Mouse (Mus musculus): ENCODE data around the gene Gm10142.
A peak's percentile ranks its signal among the peaks of the same experiment; 100 is the strongest.
"Not testable (repeated sequence)": the region's sequence is repeated elsewhere in the genome, so short reads cannot be mapped to it uniquely, and the experiment has no call there.

The Gm10142 gene

DNA sequence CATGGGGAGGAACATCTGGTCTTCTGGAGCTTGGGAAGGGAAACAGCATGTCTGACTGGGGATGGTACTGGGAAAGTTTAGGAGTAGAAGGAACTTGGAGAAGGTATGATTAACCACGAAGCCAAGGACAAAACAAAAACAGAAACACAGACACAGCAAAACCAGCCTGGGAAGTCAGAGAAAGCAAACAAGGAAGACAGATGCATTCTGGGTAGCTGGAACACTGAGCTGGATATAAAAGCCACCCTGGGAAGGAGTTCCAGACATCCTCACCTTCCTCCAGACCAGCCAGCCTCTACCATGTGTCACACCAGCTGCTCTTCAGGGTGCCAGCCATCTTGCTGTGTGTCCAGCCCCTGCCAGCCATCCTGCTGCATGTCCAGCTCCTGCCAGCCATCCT is at the start of gene Gm10142:
Gene Gm10142, plus strand, starts transcription at position 301 of the 400 bp plus-strand sequence.
- DNase-seq = no peak

DNA sequence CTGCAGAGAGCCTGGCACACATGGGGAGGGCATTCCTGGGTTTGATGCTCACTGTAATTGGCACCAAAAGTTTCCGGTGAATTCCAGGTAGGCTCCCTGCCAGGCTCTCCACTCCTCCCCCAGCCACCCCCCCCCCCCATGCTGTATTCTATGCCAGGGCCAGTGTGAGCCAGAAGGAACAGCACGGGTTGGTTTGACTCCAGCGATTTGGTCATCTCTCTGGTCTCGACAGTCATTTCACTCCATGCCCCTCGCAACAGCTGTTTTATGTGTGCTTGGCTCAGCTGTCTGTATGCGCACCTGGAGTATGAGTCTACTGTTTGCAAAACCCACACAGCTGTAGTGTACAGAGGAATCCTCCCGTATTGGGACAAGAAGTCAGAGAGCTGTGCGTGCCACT is 49.3 kb upstream of the Gm10142 start:
- peak; percentile 34 for DNase-seq

DNA sequence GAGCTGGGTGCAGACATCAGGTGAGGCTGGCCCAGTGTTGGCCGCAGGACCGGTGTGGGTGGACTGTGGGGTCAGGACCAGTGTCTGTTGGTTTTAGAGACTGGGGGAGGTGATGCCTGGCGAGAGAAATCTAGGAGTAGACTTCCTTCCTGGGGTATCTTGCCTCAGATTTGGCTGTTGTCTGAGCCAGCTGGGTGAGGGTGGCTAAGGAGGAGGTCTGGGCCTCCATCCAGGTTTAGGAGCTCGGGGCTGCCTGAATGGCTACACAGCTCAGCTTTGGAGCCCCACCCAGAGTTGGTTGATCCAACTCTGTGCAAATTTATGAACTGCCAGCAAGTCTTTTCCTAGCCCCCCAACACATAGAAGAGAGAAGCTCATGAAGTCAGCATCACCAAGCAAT is 48.2 kb upstream of the Gm10142 start:
- peak; percentile 42 for DNase-seq

DNA sequence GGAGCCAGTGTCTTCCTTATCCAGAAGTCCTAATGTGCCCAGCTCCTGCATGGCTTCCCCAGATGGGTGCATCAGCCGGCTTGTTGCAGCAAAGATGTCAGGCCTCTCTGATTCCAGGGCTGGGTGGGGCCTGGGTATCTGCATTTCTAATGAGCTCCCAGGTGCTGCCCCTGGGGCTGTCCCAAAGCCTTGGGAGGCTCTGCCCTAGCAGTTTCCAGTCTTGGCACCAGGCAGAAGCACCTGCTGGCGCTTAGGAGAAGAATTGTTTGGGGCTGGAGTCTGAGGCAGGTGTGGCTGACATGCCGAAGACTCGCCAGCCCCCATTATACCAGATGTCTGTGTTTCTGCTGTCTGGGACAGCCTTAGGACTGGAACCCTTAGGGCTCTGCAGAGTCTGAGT is 44.9 kb upstream of the Gm10142 start:
- DNase-seq = no peak

DNA sequence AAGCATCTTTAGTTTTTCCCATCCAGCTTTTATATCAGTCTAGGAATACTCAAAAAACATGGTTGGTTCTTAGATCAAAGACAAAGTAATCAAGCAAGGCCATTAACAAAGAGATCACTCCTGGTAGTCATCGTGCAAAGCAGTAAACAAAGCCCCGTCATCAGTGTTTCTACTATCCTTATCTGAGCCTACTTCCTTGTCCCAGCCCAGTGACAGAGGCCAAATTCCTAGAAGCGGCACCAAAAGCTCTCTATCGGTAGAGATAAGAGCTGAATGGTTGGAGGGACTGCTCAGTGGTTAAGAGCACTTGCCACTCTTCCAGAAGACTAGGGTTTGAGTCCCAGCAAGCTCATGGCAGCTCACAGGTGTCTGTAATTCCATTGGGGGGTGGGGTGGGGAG is 44.1 kb upstream of the Gm10142 start:
- DNase-seq = no peak

DNA sequence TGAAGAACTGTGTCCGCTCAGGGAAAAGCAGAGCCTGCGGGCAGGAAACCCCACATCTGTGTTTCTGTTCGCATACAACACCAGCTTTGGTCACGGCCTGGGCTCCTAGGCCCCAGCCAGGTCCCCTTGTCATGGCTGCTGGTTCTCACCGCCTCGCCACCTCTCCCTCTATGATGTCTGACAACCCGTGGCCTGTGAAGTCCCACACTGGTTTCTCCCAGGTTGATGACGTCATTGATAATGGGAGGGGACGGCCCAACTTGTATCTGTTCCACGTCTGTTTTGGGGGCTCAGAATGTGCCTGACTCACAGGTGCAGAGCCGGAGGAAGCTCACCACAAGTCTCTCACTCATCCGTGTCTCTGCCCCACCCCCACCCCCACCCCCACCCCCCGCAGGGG is 41.8 kb upstream of the Gm10142 start:
- DNase-seq = no peak

DNA sequence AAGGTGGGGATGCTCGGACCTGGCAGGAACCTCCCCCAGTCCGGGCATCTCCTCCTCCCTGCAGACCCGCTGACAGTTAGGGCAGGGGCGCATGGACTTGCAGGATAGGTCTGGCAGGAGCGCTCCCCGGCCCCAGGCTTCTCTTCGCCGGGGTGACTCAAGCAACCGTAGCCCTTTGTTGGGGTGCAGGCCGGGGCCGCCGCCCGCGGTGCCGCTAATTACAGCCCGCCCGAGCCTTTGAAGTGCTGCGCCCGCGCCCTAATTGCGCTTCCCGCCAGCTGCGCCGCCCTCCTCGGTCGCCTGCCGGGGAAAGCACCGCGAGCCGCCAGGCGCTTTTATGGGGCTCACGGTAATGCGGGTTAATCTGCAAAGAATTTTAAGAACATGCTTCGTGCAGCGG is 38.0 kb upstream of the Gm10142 start:
- no peak for DNase-seq

DNA sequence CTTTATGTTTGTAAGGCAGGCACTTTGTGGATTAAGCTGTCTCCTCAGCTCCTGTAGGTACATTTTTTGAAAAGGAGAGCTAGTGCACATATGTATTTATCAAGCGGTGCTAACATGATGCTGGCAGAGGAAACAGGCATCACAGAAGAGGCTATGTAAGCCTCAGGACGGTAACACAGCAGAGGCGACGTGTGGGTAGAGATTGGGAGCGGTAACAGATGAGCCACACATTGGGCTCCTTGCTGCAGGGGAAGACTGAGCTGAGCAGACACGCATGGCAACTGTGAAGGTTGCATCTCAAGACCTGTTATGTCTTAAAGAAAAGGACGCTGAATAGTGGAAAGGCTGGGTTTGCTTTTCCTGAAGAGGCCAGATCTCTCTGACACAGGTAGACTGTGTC is 32.6 kb upstream of the Gm10142 start:
- no peak for DNase-seq

DNA sequence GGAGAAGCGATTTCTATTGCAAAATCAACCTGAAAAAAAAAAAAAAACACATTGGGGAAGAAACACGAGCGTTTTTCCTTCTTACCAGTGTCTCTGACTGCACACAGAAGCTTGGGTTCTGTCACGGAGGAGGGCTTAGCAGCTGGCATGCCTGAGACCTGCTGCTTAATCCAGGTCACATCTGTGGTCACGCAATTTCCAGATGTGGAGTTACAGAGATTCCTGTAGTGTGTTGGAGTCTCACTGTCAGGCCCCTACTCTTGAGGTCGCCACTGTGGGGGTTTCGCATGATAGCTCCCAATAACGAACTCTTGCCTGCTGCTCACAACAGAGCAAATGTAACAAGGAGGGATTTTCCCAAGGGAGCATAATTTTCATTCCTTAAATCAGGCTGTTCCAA is 31.4 kb upstream of the Gm10142 start:
- DNase-seq = no peak

DNA sequence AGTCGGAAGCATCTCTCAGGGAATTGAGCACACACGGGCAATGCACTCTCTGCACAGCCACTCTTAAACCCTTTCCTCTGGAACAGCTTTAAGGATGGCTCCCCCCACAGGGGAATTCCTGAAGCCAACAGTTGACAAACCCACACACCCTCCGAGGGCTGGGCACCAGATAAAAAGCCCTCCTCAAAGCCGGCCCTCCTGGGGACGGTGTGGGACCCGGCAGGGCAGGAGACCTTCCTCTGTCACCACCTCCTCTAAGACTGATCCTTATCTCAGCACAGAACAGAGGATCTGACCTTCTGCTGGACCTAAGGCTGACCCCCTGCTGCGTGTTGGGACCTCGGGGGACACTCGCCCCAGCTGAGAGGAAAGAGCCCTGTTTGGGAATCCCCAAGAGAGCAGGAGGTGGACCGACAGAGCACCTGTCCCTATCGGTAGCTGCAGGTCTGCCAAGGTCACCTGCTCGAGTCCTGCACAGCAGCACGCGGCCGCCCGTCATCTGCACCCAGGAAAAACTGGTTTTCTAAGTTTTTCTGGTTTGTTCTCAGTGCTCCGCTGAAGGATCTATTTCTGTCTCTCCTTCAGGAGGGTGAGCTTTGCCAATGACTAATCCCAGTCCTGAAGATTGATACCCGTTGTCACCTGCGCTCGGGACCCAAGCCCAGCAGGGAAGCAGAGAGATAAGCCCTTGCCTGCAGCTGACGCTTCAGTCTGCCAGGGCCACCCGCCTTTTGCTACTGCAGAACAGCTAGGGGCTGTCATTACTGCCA is 29.5 kb upstream of the Gm10142 start, which contains the start of gene Tspear:
Gene Tspear, plus strand, starts transcription at position 675 of the 770 bp plus-strand sequence.
- DNase-seq = no peak

DNA sequence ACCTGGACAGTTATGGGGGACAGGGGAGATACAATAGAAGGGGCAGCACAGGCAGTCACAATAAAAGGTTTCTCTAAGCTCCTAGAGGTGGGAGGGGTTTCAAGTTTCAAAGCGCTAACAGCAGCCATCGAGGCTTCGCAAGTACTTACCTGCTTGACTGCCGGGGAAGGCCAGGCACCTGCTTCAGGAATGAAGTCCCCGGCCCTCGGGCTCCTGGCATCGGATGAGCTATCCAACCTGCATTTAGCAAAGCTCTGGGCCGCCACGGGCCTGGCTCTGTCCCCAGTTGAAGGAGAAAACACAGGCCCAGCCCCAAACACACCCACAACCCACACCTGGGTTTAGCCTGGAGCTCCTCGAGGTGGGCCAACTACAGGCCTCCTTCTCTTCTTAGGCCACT is 28.6 kb upstream of the Gm10142 start:
- DNase-seq = no peak

DNA sequence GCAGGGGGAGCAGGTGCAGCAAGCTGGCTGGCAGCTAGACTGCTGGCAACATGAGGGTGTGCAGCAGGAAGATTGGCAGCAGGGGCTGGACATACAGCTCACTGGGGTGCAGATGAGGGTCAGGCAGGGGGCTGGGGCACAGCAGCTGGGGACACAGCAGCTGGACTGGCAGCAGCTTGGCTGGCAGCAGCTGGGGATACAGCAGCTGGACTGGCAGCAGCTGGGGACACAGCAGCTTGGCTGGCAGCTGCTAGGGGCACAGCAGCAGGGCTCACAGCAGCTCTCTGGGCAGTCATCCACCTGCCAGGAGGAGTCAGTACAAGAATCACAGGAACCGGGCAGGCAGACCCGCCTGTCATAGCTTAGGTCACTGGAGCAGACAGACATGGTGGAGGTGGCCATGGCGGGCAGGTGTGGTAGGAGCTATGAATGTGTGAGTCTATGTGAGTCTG is 25.2 kb upstream of the Gm10142 start, which contains the start of gene Gm19402:
Gene Gm19402, minus strand, starts transcription at position 402 of the 452 bp plus-strand sequence.
- not testable (repeated sequence) for DNase-seq

DNA sequence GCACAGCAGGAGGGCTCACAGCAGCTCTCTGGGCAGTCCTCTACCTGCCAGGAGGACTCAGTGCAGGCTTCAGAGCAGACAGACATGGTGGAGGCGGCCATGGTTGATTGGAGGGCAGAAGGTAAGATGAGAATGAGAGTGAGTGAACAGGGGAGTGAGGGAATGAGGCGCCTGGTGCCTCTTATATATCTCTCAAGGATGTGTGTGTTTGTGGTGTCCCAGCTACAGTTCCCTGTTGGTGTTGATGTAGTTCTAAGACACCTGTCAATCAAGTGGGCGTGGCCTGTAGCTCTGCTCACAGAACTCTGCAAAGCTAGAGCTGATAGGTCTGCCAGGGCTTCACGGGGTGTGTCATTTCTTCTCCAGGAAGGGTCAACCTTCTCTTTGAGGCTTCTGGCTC is 18.5 kb upstream of the Gm10142 start, which contains the start of gene Gm9508:
Gene Gm9508, minus strand, starts transcription at position 101 of the 400 bp plus-strand sequence.
- DNase-seq = no peak

DNA sequence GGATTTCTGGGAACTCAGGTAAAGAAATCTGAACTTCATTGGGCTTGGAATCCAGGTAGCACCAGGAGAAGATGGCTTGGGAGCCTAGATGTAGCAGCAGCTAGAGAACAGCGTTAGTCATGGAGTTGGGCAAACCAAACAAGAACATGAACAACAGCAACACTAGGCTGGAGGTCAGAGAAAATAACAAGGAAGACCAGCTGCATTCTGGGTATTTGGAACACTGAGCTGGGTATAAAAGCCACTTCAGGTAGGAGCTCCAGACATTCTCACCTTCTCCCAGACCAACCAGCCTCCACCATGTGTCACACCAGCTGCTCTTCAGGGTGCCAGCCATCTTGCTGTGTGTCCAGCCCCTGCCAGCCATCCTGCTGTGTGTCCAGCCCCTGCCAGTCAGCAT is 9.3 kb upstream of the Gm10142 start, which contains the start of gene Gm10272:
Gene Gm10272, plus strand, starts transcription at position 301 of the 400 bp plus-strand sequence.
- DNase-seq = no peak

DNA sequence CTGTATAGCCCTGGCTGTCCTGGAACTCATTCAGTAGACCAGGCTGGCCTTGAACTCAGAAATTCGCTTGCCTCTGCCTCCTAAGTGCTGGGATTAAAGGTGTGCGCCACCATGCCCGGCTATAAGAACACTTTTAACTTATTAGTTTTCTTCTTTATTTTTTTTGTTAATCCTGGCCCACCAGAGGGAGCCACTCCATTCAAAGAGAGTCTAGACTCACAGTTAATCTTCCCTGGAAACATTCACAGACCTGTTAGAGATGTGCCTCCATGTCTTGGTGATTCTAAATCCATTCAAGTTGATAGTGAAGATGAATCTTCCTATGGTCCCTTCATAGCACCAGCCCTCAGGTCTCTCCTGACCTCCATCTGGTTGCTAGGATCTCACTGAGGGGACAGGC is 5.8 kb upstream of the Gm10142 start:
- DNase-seq = no peak

DNA sequence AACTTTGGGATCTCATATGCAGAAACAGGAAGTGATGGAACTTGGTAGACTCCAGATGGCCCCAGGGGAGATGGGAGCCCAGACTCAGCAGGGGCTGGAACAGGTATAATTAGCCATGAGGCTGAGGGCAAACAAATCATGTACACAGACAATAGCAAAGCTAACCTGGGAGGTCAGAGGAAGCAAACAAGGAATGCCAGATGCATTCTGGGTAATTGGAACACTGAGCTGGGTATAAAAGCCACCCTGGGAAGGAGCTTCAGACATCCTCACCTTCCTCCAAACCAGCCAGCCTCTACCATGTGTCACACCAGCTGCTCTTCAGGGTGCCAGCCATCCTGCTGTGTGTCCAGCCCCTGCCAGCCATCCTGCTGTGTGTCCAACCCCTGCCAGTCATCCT is 4.5 kb upstream of the Gm10142 start, which contains the start of gene Gm10024:
Gene Gm10024, plus strand, starts transcription at position 301 of the 400 bp plus-strand sequence.
- DNase-seq = not testable (repeated sequence)

DNA sequence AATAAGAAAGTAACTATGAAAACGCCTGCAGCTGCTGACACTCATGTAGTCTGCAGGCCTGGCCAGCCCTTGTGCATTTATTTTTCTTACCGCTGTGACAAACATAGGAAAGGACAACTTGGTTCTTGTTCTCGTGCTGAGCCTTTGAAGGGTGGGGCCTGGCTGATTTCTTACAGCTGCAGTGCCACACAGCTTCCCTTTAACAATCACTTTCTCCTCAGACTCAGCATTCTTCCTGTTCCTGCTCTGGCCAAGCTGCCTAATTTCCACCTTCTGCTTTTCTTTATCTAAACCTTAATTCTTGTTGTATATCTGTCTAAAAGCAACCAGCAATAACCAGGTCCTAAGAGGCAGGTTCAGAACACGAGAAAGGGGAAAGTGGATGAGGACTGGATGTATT is 1.9 kb upstream of the Gm10142 start:
- DNase-seq = no peak

DNA sequence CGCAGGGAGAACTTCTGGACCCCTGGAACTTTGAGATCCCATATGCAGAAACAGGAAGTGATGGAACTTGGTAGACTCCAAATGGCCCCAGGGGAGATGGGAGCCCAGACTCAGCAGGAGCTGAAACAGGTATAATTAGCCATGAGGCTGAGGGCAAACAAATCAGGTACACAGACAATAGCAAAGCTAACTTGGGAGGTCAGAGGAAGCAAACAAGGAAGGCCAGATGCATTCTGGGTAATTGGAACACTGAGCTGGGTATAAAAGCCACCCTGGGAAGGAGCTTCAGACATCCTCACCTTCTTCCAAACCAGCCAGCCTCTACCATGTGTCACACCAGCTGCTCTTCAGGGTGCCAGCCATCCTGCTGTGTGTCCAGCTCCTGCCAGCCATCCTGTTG is 4.7 kb downstream of the Gm10142 start, which contains the start of gene Krtap12-1:
Gene Krtap12-1, plus strand, starts transcription at position 301 of the 400 bp plus-strand sequence.
- DNase-seq = not testable (repeated sequence)

DNA sequence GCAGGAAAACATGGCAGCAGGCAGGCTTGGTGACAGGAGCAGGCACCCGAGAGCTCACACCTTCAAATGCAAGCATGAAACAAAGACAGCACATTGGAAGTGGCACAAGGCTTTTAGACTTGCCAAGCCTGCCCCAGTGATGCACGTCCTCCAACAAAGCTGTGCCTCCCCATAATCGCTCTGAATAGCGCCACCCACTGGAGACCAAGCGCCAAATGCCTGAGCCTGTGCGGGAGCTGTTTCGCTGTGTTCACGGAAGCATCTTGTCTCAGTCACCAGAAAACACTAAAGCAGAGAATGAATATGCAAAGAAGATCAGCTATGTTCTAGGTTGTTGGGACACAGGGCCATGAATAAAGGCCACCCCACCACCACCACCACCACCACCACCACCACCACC is 9.2 kb downstream of the Gm10142 start:
- no peak for DNase-seq

DNA sequence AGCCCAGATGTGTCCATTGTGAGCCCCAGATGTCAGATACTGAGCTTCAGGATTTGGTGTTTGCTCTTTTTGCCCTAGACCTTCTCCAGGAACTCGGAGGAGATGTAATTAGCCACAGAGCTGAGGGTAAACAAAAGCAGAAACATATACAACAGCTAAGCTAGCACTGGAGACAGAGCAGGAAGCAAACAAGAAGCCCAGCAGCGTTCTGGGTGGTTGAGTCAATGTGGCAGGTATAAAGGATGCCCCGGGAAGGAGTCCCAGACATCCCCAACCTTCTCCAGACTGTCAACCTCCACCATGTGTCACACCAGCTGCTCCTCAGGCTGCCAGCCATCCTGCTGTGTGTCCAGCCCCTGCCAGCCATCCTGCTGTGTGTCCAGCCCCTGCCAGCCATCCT is 10.6 kb downstream of the Gm10142 start, which contains the start of gene Gm10100:
Gene Gm10100, plus strand, starts transcription at position 301 of the 400 bp plus-strand sequence.
- no peak for DNase-seq

DNA sequence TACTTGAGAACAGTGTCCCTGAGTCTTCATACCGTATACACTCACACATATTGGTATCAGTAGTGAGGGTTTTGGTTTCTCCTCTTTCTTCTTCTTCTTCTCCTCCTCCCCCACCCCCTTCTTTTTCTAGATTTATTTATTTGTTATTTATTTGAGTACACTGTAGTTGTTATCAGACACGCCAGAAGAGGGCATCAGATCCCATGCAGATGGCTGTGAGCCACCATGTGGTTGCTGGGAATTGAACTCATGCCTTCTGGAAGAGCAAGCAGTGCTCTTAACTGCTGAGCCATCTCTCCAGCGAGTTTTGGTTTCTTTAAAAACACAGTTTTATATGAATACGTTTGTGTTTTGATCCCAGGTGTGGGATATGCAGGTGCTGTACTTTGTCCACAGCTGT is 12.7 kb downstream of the Gm10142 start:
- DNase-seq = no peak

DNA sequence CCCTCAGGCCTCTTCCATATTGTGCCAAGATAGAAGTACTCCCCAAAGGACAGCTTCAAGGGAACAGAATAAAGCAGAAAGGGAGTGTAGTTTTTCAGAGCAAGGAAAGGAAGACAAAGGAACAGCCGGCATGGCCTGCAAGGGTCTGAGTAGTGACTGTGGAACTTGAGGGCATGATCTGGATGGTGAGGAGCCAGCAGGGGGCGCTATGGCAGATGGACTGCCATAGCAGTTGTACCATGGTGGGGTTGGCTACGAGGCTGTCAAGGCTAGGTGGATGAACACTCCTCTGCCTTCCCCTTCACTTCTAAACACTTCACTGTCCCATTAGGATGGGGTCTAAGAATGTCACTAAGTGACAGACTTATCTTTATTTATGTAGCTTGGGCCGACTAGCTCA is 13.6 kb downstream of the Gm10142 start:
- DNase-seq = no peak

DNA sequence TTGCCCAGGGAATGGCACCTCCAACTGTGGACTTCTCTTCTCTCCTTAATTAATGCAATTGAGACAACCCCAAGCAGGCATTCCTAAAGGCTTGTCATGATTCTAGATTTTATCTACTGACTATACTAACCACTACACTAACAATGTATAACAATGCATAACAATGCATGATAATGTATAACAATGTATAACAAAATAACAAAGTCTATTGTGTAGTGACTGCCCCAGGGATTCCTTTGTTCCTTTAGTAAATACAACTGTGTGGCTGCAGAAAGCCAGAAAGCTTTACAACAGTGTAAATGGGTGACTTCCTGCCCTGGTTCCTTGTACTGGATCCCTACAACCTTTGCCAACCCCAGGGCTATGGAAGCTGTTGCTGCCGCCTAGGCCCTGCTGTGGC is 20.3 kb downstream of the Gm10142 start:
- no peak for DNase-seq

DNA sequence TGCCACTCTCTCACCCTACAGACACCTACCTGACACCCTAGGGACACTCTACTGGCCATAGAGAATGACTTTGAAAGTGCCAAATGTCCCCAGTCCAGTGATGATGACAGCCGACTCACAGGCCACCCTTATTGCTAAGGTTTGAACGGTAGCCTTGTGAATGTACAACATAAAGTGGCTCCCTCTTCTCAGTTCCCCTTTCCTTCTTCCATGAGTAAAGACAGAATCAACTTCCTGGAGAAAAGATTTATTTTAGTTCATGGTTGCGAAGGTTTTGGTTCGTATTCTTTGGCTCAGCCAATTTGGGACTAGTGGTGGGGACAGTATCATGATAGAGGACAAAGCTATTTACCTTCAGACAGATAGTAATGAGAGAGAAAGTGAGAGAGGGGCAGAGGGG is 23.3 kb downstream of the Gm10142 start:
- DNase-seq = no peak

Data from lung, postnatal 10 days (tissue).